Mouse (Mus musculus) left cerebral cortex, postnatal 36 days (tissue): ENCODE measurements around the gene Lrrc38. TPM values are rescaled to one million over a fixed set of nuclear protein-coding genes. Genes with fewer than 3 reads are reported as not detected.
A peak's percentile ranks its signal among the peaks of the same experiment; 100 is the strongest.

ENCODE experiments used
- DNase-seq, 2 experiments: peaks; one replicate each; pipeline ENCODE4 v3.0.0; 2021 to 2022; ENCODE audit warnings: low spot score in 2 of 2, mixed read lengths in 1 of 2
- intact Hi-C: fragments of 180-260 bp; cut with DNase I; formaldehyde crosslinking; loops from one replicate; pipeline ENCODE4 v1.15.1; 2025
- total RNA-seq, 2 experiments: library from RNA; stranded (reverse); gene quantifications; 2 replicates each; pipeline ENCODE4 v1.2.3; 2021

Lrrc38 gene
- 1 to 10 TPM; 1.7 to 3.0 TPM for total RNA-seq

GRCm38 (mm10) chr4:143349484-143349906, at the start of gene Lrrc38:
Gene Lrrc38, plus strand, starts transcription at chr4:143349757.
- DNase-seq: no peak
- intact Hi-C loops: no loop called here

- intact Hi-C loops: no loop called here
Observed at GRCm38 (mm10) chr4:143300113-143300688, 49.4 kb upstream of the Lrrc38 start.

GRCm38 (mm10) chr4:143301042-143301441, 48.5 kb upstream of the Lrrc38 start:
- intact Hi-C loops: no loop called here
- no peak for DNase-seq

More at GRCm38 (mm10) chr4:143300113-143300688, 49.4 kb upstream of the Lrrc38 start:
- no peak for DNase-seq

DNA sequence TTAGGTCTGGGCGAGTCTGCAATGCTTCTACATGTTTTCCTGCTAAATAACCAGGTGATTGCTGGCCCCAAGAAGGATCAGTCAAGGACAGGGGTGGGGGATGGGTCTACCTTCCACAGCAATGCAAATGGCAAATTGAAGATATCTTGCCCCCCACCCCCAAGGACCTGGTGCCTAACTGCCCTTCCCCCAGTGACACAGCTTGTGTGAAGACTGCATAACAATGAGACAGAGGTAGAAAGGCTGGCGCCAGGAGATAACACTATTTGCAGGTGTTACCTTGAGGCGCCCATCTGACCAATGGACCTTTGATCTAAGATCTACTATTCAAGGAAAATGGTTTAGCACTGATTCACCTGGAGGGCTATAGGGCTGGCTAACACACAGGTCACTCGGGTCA, 47.7 kb upstream of the Lrrc38 start:
- intact Hi-C loops: no loop called here
- no peak for DNase-seq

GRCm38 (mm10) chr4:143302279-143302890, 47.2 kb upstream of the Lrrc38 start:
- DNase-seq: no peak
- intact Hi-C loops: no loop called here

GRCm38 (mm10) chr4:143305031-143305430, 44.5 kb upstream of the Lrrc38 start:
- intact Hi-C loops: no loop called here
- DNase-seq: no peak

- intact Hi-C loops: no loop called here
- no peak for DNase-seq
Observed at GRCm38 (mm10) chr4:143305987-143306772, 43.4 kb upstream of the Lrrc38 start.

DNA sequence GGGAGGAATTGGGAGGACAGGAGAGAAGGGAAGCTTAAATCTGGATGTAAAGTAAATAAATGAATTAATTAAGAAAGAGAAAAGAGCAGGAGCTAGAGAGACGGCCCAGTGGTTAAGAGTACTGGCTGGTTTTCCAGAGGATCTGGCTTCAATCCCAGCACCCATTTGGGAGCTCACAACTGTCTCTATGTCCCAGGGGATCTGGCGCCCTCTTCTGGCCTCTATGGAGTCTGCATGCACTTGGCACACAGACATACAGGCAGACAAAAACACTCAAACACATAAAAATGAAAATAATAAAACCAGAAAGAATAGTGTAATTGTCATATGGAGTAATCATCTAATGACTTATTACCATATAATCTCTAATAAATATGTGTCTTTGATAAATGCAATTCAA, 38.2 kb upstream of the Lrrc38 start:
- peak in 1 of 2 experiments; percentile 15 for DNase-seq

DNA sequence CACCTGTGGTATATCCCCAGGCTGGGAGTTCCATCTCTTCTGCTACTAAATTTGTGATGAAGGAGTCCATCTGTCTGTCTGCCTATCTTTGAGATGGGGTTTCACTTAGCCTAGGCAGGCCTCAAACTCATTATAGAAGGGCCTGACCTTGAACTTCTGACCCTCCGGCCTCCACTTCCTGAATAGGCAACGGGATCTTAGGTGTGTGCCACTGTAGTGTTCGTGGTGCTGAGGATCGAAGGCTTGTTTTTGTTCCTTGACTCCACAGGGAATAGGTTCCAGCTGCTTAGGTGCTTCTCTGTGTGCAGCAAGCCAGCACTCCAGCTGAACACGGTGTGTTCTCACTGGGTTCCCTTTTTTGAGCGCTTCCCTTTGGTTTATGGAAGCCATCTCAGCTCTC, 36.3 kb upstream of the Lrrc38 start:
- intact Hi-C loops: no loop called here
- no peak for DNase-seq

More for the DNA sequence above, 38.2 kb upstream of the Lrrc38 start:
- intact Hi-C loops: no loop called here

GRCm38 (mm10) chr4:143324176-143324924, 25.2 kb upstream of the Lrrc38 start:
- intact Hi-C loops: no loop called here

DNA sequence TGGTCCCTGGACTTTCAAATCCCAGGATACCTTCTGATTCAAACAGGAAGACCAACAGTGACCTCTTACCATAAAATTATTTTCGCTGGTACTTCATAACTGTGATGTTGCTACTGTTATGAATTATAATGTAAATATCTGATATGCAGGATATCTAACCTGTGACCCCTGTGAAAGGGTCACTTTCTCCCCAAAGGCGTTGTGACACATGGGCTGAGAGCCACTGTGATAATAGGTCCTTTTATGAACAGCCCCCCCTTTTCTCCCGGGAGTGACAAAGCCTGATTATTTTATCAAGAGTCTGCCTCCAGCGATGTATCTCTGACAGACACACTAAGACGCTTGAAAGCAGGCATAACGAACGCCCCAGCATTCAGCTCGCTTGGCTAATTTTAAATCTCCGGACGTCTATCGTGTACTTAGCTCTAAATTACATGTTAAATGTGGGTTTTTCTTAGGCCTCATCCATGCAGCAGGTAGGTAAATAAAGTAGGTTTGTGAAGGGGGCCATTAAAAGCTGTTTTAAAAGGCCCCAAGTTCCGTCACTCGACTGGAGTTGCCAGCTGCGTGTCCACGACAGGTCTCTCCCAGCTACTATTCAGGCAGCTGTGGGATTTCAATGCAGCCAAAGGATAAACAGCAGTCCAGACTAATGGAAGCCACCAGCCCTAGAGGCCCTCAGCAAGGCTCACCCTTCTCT, 24.5 kb upstream of the Lrrc38 start:
- DNase-seq: peak in 1 of 2 experiments; percentile 14
- intact Hi-C loops: loop anchor here (1.0 kb wide), 1 partner anchor 55 kb away; no protein-coding TSS in a partner anchor

More at GRCm38 (mm10) chr4:143324176-143324924, 25.2 kb upstream of the Lrrc38 start:
- DNase-seq: no peak

DNA sequence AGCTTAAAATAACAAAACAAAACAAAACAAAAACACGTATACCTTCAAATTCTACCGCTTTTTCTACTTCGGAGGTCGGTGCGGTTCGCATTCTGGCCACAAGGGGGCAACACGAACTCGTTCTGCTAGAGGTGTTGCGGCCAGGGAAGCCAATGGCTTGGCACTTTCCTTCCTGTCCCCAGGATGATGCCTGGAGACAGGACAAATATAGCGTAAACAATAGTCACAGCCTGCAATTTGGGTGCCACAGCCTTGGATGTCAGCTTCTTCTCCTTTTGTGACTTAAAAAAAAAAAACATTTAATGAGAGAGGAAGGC, 24.0 kb upstream of the Lrrc38 start:
- intact Hi-C loops: loop anchor here (1.0 kb wide), 1 partner anchor 55 kb away; no protein-coding TSS in a partner anchor
- peak; percentile 77 to 80 for DNase-seq

GRCm38 (mm10) chr4:143330566-143330965, 19.0 kb upstream of the Lrrc38 start:
- no peak for DNase-seq
- intact Hi-C loops: no loop called here

- no peak for DNase-seq
- intact Hi-C loops: no loop called here
Observed at GRCm38 (mm10) chr4:143331787-143332186, 17.8 kb upstream of the Lrrc38 start.

DNA sequence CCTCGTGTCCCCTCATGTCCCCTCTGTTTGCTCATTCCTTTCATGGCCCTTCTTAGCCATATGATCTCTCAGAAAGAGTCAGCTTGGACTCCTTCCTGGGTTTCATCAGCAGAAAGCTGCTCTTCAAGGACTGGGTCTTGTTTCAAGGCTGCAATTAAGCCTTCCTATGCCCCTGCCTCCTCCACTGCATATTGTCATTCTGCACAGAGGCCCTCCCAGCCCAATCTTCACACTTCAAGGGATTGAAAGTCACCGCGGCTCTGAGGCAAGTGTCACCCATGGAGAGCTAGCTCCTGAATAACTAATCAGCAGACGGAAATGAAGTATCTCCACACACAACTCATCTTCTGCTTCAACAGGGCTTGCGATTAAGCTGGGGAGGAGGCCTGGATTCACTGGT, 15.4 kb upstream of the Lrrc38 start:
- intact Hi-C loops: no loop called here
- no peak for DNase-seq

GRCm38 (mm10) chr4:143334995-143335394, 14.6 kb upstream of the Lrrc38 start:
- intact Hi-C loops: no loop called here
- no peak for DNase-seq

DNA sequence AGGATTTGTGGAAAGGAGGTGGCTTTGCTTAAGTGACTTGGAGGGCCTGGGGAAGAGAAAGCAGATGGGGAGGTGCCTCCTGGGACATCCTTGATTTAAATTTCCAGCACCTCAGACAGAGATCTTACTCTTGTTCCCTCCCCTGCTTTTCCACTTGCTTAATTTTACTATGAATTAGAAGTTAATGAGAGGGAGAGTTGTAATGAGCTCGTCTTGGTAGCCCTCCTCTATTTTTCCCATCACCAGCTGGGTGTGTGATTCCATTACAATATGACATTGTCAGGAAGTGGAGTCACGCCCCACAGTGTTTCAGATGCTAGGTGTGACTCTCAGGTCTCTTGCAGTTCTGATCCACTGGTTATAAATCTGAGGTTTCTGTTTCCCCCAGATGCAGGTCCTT, 13.5 kb upstream of the Lrrc38 start:
- intact Hi-C loops: no loop called here
- no peak for DNase-seq

DNA sequence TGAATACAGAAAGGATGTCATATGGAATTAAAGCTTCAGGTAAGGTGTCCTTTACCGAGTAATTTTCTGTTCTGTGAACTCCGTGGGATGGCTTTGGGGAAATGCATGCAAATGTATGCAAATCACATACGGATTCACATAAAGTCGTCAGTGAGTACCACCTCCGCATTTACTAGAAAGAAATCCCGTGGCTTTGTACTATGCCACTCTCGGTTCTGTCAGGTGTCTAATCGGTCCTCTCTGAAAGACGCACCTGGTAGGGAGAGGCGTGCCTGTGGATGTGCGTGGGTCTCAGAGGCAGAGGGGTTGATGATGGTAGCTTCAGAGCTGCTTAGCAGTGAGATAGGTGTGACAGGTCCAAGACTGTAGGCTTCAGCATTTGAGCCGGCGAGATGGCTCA, 9.7 kb upstream of the Lrrc38 start:
- DNase-seq: peak in 1 of 2 experiments; percentile 9

GRCm38 (mm10) chr4:143341470-143341869, 8.1 kb upstream of the Lrrc38 start:
- intact Hi-C loops: no loop called here
- no peak for DNase-seq

More for the DNA sequence above, 9.7 kb upstream of the Lrrc38 start:
- intact Hi-C loops: no loop called here
